Mouse (Mus musculus) heart, embryonic 11.5 days (tissue): ENCODE results near the gene Ebf4. TPM values are rescaled to one million over a fixed set of nuclear protein-coding genes. Genes with fewer than 3 reads are reported as not detected.
A peak's percentile ranks its signal among the peaks of the same experiment; 100 is the strongest.

ENCODE experiments used
- ATAC-seq: fragments of 200-750 bp; cut with Nextera tagmentation; replicated peaks from 2 replicates; pipeline ENCODE4 v1.8.0; 2017; ENCODE audit warnings: moderate library complexity; ENCODE audit not compliant: insufficient number of reproducible peaks, low FRiP score, low TSS enrichment
- H3K27ac ChIP-seq: fragments of 300-500 bp; sonication (generic); 2 replicates; pipeline ENCODE4 v1.5.1; 2014; ENCODE audit warnings: mild to moderate bottlenecking, low read depth, low read length
- H3K27me3 ChIP-seq: fragments of 300-500 bp; sonication (generic); 2 replicates; pipeline ENCODE4 v1.6.1; 2014; ENCODE audit warnings: mild to moderate bottlenecking, low read length, mixed read lengths; ENCODE audit not compliant: control insufficient read depth, insufficient read depth
- H3K36me3 ChIP-seq: fragments of 300-500 bp; sonication (generic); 2 replicates; pipeline ENCODE4 v1.6.1; 2014; ENCODE audit warnings: mild to moderate bottlenecking, low read length, moderate library complexity, mixed read lengths; ENCODE audit not compliant: control insufficient read depth, insufficient read depth
- H3K4me1 ChIP-seq: fragments of 300-500 bp; sonication (generic); 2 replicates; pipeline ENCODE4 v1.6.1; 2014; ENCODE audit warnings: low read length; ENCODE audit not compliant: control insufficient read depth, insufficient read depth
- H3K4me2 ChIP-seq: fragments of 300-500 bp; sonication (generic); 2 replicates; pipeline ENCODE4 v1.6.1; 2014; ENCODE audit warnings: mild to moderate bottlenecking, moderate library complexity
- H3K4me3 ChIP-seq: fragments of 300-500 bp; sonication (generic); 2 replicates; pipeline ENCODE4 v1.5.1; 2014; ENCODE audit warnings: low read depth, low read length
- H3K9ac ChIP-seq: fragments of 300-500 bp; sonication (generic); 2 replicates; pipeline ENCODE4 v1.6.1; 2014; ENCODE audit warnings: mild to moderate bottlenecking, low read depth, low read length, moderate library complexity
- H3K9me3 ChIP-seq: fragments of 300-500 bp; sonication (generic); replicated peaks from 2 replicates; pipeline ENCODE4 v1.6.1; 2016; ENCODE audit warnings: low read length; ENCODE audit not compliant: control insufficient read depth
- WGBS: fragments of 180-500 bp; shearing (Covaris S2); extraction: QIAGEN DNeasy Blood & Tissue Kit; methylation state at CpG from one replicate; pipeline ENCODE4 v1.1.7; 2014; ENCODE audit not compliant: insufficient replicate concordance; 5-methylcytosine and 5-hydroxymethylcytosine counted together
- polyA plus RNA-seq: library from polyadenylated mRNA; unstranded; fragments of >200 nt; fragmentation: Nextera tagmentation; extraction: Ambion mirVana; gene quantifications from 2 replicates; pipeline ENCODE4 v1.2.1, GENCODE M21; 2014

Ebf4 gene
- polyA plus RNA-seq, 1 experiment from 2014 or later = 1.1 TPM

- Histone ChIP-seq H3K4me3 (peak overlapping the region; percentile 85), H3K4me1 (peaks cover 10% of the 10 kb centered on the region; the same call in 1 of the 2 replicates), H3K27ac (peak overlapping the region; percentile 65), H3K4me2 (peak overlapping the region; percentile 70), H3K9me3 (no peaks in the 10 kb centered on the region), H3K27me3 (no peaks in the 10 kb centered on the region), H3K36me3 (peaks cover 23% of the 10 kb centered on the region), H3K9ac (peak overlapping the region; percentile 90)
- WGBS = 3% methylated on average over 14 of the region's 14 CpGs
- peak; percentile 40 for ATAC-seq
Observed at GRCm38 (mm10) chr2:130273732-130274131, 21.2 kb upstream of the Ebf4 start.

- Histone ChIP-seq H3K4me3 (peak within 1 kb of the TSS; percentile 85), H3K27ac (peak within 1 kb of the TSS; percentile 88), H3K9ac (peak within 1 kb of the TSS; percentile 90), H3K9me3 (no peaks in the 10 kb centered on the region), H3K27me3 (no peaks in the 10 kb centered on the region), H3K4me2 (peak within 1 kb of the TSS; percentile 70), H3K4me1 (peaks cover 10% of the 10 kb centered on the region; the same call in 1 of the 2 replicates), H3K36me3 (peaks cover 23% of the 10 kb centered on the region)
- ATAC-seq = peak; percentile 95
- under 1% methylated on average over 68 of the region's 68 CpGs for WGBS
Observed at GRCm38 (mm10) chr2:130274149-130274861, 20.7 kb upstream of the Ebf4 start, which contains the start of gene Nop56. Nop56 (plus strand) TSS chr2:130274430.

- ATAC-seq = no peak
- peak overlapping the region; percentile 88 for H3K27ac ChIP-seq
Observed at GRCm38 (mm10) chr2:130274862-130275261, 20.1 kb upstream of the Ebf4 start.

GRCm38 (mm10) chr2:130275649-130276048 lies 19.3 kb upstream of the Ebf4 start:
- Histone ChIP-seq H3K4me2 (peak overlapping the region; percentile 70), H3K9me3 (no peaks in the 10 kb centered on the region), H3K27me3 (no peaks in the 10 kb centered on the region), H3K9ac (no peak overlapping the region), H3K36me3 (peaks cover 31% of the 10 kb centered on the region), H3K4me1 (peaks cover 10% of the 10 kb centered on the region; the same call in 1 of the 2 replicates), H3K27ac (no peak overlapping the region), H3K4me3 (peak overlapping the region; percentile 85)
- 50% methylated on average over 6 of the region's 6 CpGs for WGBS
- no peak for ATAC-seq

More at GRCm38 (mm10) chr2:130274862-130275261, 20.1 kb upstream of the Ebf4 start:
- H3K9ac ChIP-seq = peak overlapping the region; percentile 90
- H3K36me3 ChIP-seq = peaks cover 29% of the 10 kb centered on the region
- H3K9me3 ChIP-seq = no peaks in the 10 kb centered on the region
- H3K27me3 ChIP-seq = no peaks in the 10 kb centered on the region
- peak overlapping the region; percentile 70 for H3K4me2 ChIP-seq
- peaks cover 10% of the 10 kb centered on the region; the same call in 1 of the 2 replicates for H3K4me1 ChIP-seq
- under 1% methylated on average over 10 of the region's 10 CpGs for WGBS
- peak overlapping the region; percentile 85 for H3K4me3 ChIP-seq

GRCm38 (mm10) chr2:130279600-130280091 lies 15.3 kb upstream of the Ebf4 start:
- peaks cover 34% of the 10 kb centered on the region for H3K36me3 ChIP-seq
- no peak overlapping the region for H3K9ac ChIP-seq
- no peak overlapping the region for H3K27ac ChIP-seq
- no peak overlapping the region for H3K4me2 ChIP-seq
- no peaks in the 10 kb centered on the region for H3K9me3 ChIP-seq
- no peak overlapping the region for H3K4me3 ChIP-seq
- no peak for ATAC-seq
- H3K27me3 ChIP-seq = no peaks in the 10 kb centered on the region
- WGBS = 40% methylated on average over 8 of the region's 8 CpGs
- H3K4me1 ChIP-seq = peaks cover 10% of the 10 kb centered on the region; the same call in 1 of the 2 replicates

- Histone ChIP-seq H3K4me3 (no peak overlapping the region), H3K4me1 (peaks cover 10% of the 10 kb centered on the region; the same call in 1 of the 2 replicates), H3K9ac (no peak overlapping the region), H3K4me2 (no peak overlapping the region), H3K9me3 (no peaks in the 10 kb centered on the region), H3K36me3 (peaks cover 34% of the 10 kb centered on the region), H3K27me3 (no peaks in the 10 kb centered on the region), H3K27ac (no peak overlapping the region)
- no peak for ATAC-seq
- 68% methylated on average over 7 of the region's 7 CpGs for WGBS
Observed at GRCm38 (mm10) chr2:130280224-130280623, 14.7 kb upstream of the Ebf4 start.

- H3K4me1 ChIP-seq = peaks cover 10% of the 10 kb centered on the region; the same call in 1 of the 2 replicates
- 79% methylated on average over 4 of the region's 4 CpGs for WGBS
Observed at GRCm38 (mm10) chr2:130280818-130281217, 14.2 kb upstream of the Ebf4 start.

GRCm38 (mm10) chr2:130283854-130284654 lies 10.9 kb upstream of the Ebf4 start, which contains the start of gene Idh3b:
Idh3b (minus strand) TSS chr2:130284547.
- Histone ChIP-seq H3K4me2 (peak within 1 kb of the TSS; percentile 93), H3K27ac (peak within 1 kb of the TSS; percentile 89), H3K4me1 (peaks cover 5% of the 10 kb centered on the region; the same call in 1 of the 2 replicates), H3K4me3 (peak within 1 kb of the TSS; percentile 95), H3K9ac (peak within 1 kb of the TSS; percentile 93), H3K36me3 (peaks cover 11% of the 10 kb centered on the region), H3K27me3 (no peaks in the 10 kb centered on the region), H3K9me3 (no peaks in the 10 kb centered on the region)
- ATAC-seq = peak; percentile 78
- WGBS = under 1% methylated on average over 51 of the region's 51 CpGs

More at GRCm38 (mm10) chr2:130280818-130281217, 14.2 kb upstream of the Ebf4 start:
- H3K9ac ChIP-seq = no peak overlapping the region
- no peak overlapping the region for H3K4me3 ChIP-seq
- H3K9me3 ChIP-seq = no peaks in the 10 kb centered on the region
- ATAC-seq = no peak
- no peak overlapping the region for H3K4me2 ChIP-seq
- no peak overlapping the region for H3K27ac ChIP-seq
- peaks cover 29% of the 10 kb centered on the region for H3K36me3 ChIP-seq
- no peaks in the 10 kb centered on the region for H3K27me3 ChIP-seq
